Mouse (Mus musculus) liver, embryonic 12.5 days (tissue): ENCODE measurements at regions not wholly inside any gene's neighbourhood (a gene's known extent, or its start where the extent isn't known, plus 50 kb on each side); places are given as distances from the start of the nearest gene placed in this dataset.

Source experiments
- ATAC-seq: fragments of 200-750 bp; cut with Nextera tagmentation; 2 replicates; pipeline ENCODE4 v1.8.0; 2017; ENCODE audit warnings: moderate number of reproducible peaks, mild to moderate bottlenecking, moderate library complexity
- H3K27ac ChIP-seq: fragments of 300-500 bp; sonication (generic); 2 replicates; pipeline ENCODE4 v1.5.1; 2016; ENCODE audit warnings: mild to moderate bottlenecking
- H3K27me3 ChIP-seq: fragments of 300-500 bp; sonication (generic); replicated peaks from 2 replicates; pipeline ENCODE4 v1.6.1; 2016; ENCODE audit warnings: mild to moderate bottlenecking, moderate library complexity
- H3K36me3 ChIP-seq: fragments of 300-500 bp; sonication (generic); 2 replicates; pipeline ENCODE4 v1.6.1; 2016; ENCODE audit warnings: mild to moderate bottlenecking, moderate library complexity
- H3K4me1 ChIP-seq: fragments of 300-500 bp; sonication (generic); 2 replicates; pipeline ENCODE4 v1.6.1; 2016
- H3K4me2 ChIP-seq: fragments of 300-500 bp; sonication (generic); 2 replicates; pipeline ENCODE4 v1.6.1; 2016; ENCODE audit warnings: mild to moderate bottlenecking, moderate library complexity
- H3K4me3 ChIP-seq: fragments of 300-500 bp; sonication (generic); 2 replicates; pipeline ENCODE4 v1.5.1; 2016; ENCODE audit warnings: mild to moderate bottlenecking, moderate library complexity
- H3K9ac ChIP-seq: fragments of 300-500 bp; sonication (generic); 2 replicates; pipeline ENCODE4 v1.6.1; 2016; ENCODE audit warnings: mild to moderate bottlenecking, moderate library complexity
- H3K9me3 ChIP-seq: fragments of 300-500 bp; sonication (generic); replicated peaks from 2 replicates; pipeline ENCODE4 v1.6.1; 2016; ENCODE audit warnings: mild to moderate bottlenecking, moderate library complexity
- WGBS: fragments of 180-500 bp; shearing (Covaris S2); methylation state at CpG from one replicate; pipeline ENCODE4 v1.1.7; 2016; ENCODE audit not compliant: insufficient replicate concordance; 5-methylcytosine and 5-hydroxymethylcytosine counted together

DNA sequence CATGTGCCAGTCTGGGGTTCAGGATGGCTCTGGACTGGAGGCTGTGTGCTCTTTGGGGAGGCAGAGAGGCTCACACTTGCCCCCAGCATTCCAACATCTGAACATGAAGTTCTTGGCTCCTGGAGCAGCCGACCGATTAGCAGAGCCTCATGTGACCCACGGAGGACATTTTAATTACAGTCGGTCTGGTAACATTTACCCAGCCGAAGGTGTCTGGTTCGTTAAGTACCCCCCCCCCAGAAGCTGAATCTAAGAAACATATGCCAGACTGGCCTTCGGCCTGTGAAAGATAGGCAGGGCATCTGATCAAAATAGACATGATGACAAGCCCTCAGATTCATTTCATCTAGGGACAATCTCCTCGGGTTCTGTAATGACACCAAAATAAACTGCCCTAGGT is 140.4 kb upstream of the Sgk1 start:
- Histone ChIP-seq H3K4me2 (no peak overlapping the region), H3K27me3 (peaks cover under 1% of the 10 kb centered on the region; the same call in 1 of the 2 replicates), H3K4me3 (no peak overlapping the region), H3K36me3 (no peaks in the 10 kb centered on the region), H3K9me3 (no peaks in the 10 kb centered on the region), H3K27ac (no peak overlapping the region), H3K4me1 (no peaks in the 10 kb centered on the region), H3K9ac (no peak overlapping the region)
- WGBS, result 65% methylated on average over 8 of the region's 8 CpGs
- ATAC-seq, result no peak

DNA sequence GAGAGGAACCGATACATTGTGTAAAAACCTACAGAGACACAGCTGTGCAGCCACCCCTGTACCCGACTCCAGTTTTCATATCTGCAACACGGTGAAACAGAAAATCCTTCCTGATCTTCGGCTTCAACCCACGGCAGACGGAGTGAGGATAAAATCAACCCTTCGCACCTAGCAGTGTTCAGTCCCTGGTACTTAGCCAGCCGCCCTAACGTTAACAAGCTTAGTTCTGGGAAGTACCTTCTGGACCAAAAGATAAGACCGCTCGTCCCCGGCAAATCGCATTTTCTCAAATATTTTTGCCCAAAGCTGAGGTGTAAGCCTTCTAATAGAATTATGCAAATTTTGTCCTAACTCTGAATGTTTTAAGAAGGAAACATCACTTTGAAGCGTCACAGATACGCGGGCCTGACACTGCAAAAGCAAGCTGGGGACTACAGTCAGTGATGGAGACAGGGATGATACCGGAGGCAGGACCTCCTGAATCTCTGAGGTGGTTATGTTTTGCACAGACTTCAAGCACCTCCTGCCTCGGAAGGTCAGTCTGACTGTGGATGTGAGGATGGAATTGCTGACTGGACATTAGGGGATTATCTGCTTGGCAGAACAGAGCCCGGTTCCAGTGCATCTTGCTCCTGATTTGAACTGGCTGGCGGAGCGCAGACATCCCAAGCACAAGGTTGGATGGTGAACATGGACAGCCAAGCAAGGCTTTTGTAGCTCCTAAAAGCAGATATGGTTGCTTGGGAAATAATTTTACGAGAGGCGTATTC is 139.8 kb upstream of the Sgk1 start:
- no peak for ATAC-seq
- 60% methylated on average over 23 of the region's 23 CpGs for WGBS

DNA sequence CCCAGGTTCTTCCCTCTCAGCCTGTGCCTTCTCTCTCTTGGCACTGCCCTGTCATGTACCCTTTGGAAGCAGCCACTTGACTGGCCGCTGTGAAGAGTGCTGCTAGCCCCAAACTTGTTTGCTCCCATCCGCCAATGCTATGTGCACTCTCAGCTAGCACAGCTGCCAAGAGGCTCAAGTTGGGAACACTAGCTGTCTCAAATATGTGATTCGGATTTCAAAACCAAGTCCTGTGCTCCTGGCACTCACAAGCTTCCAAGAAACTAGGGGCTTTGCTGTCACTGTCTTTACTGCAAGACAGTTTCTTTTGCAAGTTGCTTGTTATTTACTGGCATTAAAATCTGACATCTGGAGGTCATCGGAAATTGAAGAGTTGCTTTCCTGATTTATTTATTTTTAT is 138.6 kb upstream of the Sgk1 start:
- Histone ChIP-seq H3K9ac (no peak overlapping the region), H3K4me3 (no peak overlapping the region), H3K27me3 (peaks cover 8% of the 10 kb centered on the region; the same call in 1 of the 2 replicates), H3K4me1 (no peaks in the 10 kb centered on the region), H3K9me3 (no peaks in the 10 kb centered on the region), H3K36me3 (no peaks in the 10 kb centered on the region), H3K27ac (no peak overlapping the region), H3K4me2 (no peak overlapping the region)
- 63% methylated on average over 4 of the region's 4 CpGs for WGBS
- ATAC-seq, result no peak

More for the DNA sequence above, 139.8 kb upstream of the Sgk1 start:
- no peak overlapping the region for H3K27ac ChIP-seq
- H3K4me1 ChIP-seq, result no peaks in the 10 kb centered on the region
- no peak overlapping the region for H3K4me2 ChIP-seq
- peaks cover 7% of the 10 kb centered on the region; the same call in 1 of the 2 replicates for H3K27me3 ChIP-seq
- no peaks in the 10 kb centered on the region for H3K36me3 ChIP-seq
- H3K4me3 ChIP-seq, result no peak overlapping the region
- no peaks in the 10 kb centered on the region for H3K9me3 ChIP-seq
- no peak overlapping the region for H3K9ac ChIP-seq

DNA sequence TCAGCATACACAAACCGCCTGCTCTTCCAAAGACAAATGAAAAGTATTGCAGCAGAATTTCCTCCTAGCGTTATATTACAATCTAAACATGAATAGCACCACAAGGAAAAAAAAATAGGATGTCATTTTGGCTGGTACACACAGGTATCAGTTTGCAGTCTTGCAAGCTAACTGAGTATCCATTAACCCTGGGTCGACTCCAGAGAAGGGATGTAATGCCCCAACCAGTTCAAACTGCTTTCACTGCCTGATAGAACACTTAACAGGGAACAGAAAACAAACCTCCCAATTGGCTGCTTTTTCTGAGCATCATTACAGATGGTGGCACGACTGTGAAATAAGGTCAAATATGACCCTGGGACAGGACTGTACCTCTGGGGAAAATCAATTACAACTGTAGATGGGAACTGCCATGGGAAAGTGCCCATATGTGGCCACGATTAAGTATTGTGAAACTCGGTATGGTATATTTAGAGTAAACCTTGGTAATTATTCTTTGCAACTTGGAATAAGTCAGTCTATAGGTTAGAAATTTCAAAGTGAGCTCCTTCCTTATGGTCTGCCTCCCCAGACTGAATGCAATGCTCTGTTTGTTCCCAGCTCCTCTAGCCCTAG is 137.5 kb upstream of the Sgk1 start:
- WGBS, result 59% methylated on average over 6 of the region's 6 CpGs
- Histone ChIP-seq H3K36me3 (no peaks in the 10 kb centered on the region), H3K27me3 (peaks cover 8% of the 10 kb centered on the region; the same call in 1 of the 2 replicates), H3K27ac (no peak overlapping the region), H3K9ac (no peak overlapping the region), H3K4me2 (no peak overlapping the region), H3K4me1 (no peaks in the 10 kb centered on the region), H3K9me3 (no peaks in the 10 kb centered on the region), H3K4me3 (no peak overlapping the region)
- ATAC-seq, result no peak

DNA sequence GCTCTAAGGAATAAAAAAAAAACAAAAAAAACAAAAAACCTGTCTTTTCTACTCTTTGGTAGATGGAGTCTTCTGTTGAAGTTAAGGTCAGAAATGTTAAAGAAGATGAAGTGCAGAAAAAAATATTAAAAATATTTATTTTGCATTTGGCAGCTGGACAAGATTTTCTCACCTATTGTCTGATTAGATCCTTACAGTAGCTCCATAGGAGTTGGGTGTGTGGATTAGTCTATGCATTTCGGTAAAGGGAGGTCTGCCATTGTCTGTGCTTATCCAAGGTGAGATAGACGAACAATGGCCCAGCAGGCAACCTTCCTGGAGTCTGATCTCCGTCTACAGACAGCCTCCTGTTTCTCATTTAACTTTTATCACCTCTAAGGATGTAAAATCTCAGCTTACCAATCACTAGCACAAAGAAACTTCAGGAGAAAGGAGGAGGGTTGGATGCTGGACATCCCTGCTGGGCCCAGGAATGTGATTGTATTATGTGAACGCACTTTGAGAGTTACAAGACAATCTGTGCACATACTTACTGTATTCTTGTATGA is 136.0 kb upstream of the Sgk1 start:
- Histone ChIP-seq H3K4me2 (no peak overlapping the region), H3K27me3 (peaks cover 8% of the 10 kb centered on the region; the same call in 1 of the 2 replicates), H3K9me3 (no peaks in the 10 kb centered on the region), H3K9ac (no peak overlapping the region), H3K4me3 (no peak overlapping the region), H3K27ac (no peak overlapping the region), H3K4me1 (no peaks in the 10 kb centered on the region), H3K36me3 (no peaks in the 10 kb centered on the region)
- 27% methylated on average over 4 of the region's 4 CpGs for WGBS
- no peak for ATAC-seq

DNA sequence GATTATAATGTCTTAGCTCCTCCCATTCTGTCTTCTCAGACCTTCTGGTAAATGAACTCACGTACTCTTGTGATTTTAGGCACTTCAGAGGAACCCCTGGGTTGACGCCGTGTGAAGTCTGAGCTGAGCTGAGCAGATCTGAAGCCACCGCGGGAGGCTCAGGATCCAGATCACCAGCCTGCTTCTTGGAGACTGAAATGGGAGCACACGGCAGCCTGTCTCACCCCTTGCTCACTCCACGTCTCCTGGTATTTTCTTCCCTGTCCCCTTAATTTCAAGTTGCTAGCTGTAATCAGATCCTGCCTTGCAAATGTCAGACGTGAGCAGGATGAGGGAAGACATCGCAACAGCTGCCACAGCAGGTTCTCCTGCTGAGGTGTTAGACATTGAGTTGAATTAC is 135.3 kb upstream of the Sgk1 start:
- Histone ChIP-seq H3K9me3 (no peaks in the 10 kb centered on the region), H3K9ac (no peak overlapping the region), H3K27ac (no peak overlapping the region), H3K4me2 (no peak overlapping the region), H3K4me1 (no peaks in the 10 kb centered on the region), H3K27me3 (peaks cover 8% of the 10 kb centered on the region; the same call in 1 of the 2 replicates), H3K4me3 (no peak overlapping the region), H3K36me3 (no peaks in the 10 kb centered on the region)
- no peak for ATAC-seq
- WGBS, result 15% methylated on average over 9 of the region's 9 CpGs

DNA sequence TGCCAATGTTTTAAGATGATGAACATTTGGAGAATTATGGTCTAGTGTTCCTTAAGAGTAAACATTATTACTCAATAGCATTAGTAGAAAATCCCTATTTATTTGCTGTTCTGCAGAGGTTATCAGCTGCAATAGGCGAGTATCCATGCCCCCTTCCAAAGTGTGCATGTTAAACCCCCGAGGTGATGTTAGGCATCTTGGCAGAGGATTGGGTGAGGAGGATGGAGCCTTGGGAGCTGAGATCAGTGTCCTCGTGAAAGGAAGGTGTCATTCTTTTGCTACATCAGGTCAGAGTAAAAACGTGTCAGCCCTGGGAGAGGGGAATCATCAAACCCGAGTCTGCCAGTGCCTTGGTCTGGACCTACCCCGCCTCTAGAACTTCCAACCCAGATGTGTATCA is 130.7 kb upstream of the Sgk1 start:
- H3K27ac ChIP-seq, result no peak overlapping the region
- 53% methylated on average over 6 of the region's 6 CpGs for whole genome bisulfite sequencing
- H3K36me3 ChIP-seq, result no peaks in the 10 kb centered on the region
- H3K9me3 ChIP-seq, result no peaks in the 10 kb centered on the region
- no peak overlapping the region for H3K4me3 ChIP-seq
- ATAC-seq, result no peak
- no peak overlapping the region for H3K9ac ChIP-seq
- no peaks in the 10 kb centered on the region for H3K4me1 ChIP-seq
- H3K4me2 ChIP-seq, result no peak overlapping the region
- H3K27me3 ChIP-seq, result peaks cover 8% of the 10 kb centered on the region; the same call in 1 of the 2 replicates

DNA sequence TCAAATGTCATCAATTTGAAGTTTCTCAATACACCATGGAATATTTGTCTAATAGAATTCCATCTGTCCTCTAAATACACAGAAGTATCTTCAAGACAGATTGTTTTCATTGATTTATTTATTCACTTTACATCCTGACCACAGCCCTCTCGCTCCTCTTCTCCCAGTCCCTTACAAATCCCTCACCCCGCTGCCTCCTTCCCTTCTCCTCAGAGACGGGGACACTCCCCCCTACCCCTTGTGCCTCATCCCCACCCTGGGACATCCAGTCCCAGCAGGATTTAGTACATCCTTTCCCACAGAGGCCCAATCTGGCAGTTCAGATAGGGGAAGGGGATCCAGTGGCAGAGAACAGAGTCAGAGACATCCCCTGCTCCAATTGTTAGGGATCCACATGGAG is 129.6 kb upstream of the Sgk1 start:
- Histone ChIP-seq H3K27me3 (no peaks in the 10 kb centered on the region), H3K27ac (no peak overlapping the region), H3K9me3 (no peaks in the 10 kb centered on the region), H3K36me3 (no peaks in the 10 kb centered on the region), H3K4me2 (no peak overlapping the region), H3K4me1 (no peaks in the 10 kb centered on the region), H3K4me3 (no peak overlapping the region), H3K9ac (no peak overlapping the region)
- no peak for ATAC-seq
- WGBS, result 46% methylated on average over 3 of the region's 3 CpGs

DNA sequence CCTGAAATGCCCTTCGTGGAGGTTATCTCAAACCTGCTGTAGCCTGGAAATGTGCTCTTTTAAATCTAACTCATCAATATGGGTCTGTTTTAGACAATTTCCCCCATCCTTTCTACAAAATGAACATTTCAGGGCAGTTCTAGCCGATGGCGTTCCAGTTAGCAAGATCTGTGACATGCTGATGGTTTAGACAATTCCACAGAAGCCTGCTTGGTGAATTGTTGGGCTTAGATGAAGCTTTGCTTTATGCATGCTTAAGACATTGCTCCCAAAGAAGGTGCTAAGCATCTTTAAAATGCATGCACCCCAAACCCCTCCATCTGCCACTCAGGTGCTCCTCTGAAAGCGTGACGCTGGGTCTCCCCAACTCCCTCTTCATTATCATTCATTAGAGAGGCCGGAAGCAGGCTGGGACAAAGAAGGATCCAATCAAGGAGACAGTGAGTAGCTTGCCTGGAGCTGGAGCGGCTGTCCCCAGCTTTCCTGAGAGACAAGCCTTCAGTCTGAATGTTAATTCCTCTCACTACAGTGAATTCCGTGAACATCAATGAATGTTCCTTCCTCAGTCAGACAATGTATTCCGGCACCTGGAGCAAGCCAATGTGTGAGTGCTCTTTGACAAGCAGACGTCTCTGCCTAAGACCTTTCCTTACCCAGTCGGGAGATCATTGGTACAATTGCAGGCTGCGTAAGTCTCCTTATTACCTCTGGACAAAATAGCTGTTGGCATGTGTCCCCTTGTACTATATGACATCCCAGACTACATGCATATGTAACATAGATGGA is 127.0 kb upstream of the Sgk1 start:
- Histone ChIP-seq H3K27me3 (no peaks in the 10 kb centered on the region), H3K4me2 (no peak overlapping the region), H3K4me1 (no peaks in the 10 kb centered on the region), H3K9me3 (no peaks in the 10 kb centered on the region), H3K36me3 (no peaks in the 10 kb centered on the region), H3K4me3 (no peak overlapping the region), H3K9ac (no peak overlapping the region), H3K27ac (no peak overlapping the region)
- WGBS, result 61% methylated on average over 12 of the region's 12 CpGs
- no peak for ATAC-seq

DNA sequence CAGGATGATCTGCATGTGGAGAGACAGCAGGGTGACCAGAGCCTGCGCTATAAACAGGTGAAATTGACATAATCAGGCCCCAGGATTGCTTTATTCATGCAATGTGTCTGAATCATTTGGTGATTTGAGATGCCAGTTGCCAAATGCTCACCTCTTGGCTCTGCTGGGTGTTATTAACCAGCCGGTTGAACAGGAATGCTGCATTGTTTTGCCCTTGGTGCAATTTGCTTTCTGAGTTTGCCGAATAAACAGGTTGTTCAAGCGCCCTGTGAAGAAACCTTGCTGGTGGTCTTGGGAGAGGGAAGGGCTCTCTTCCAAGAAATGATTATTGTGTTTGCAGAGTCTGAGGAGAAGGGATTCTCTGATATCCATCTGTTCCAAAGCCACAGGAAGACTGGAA is 126.3 kb upstream of the Sgk1 start:
- ATAC-seq, result no peak
- 70% methylated on average over 4 of the region's 4 CpGs for WGBS
- no peak overlapping the region for H3K9ac ChIP-seq
- H3K27ac ChIP-seq, result no peak overlapping the region
- H3K9me3 ChIP-seq, result no peaks in the 10 kb centered on the region
- H3K27me3 ChIP-seq, result no peaks in the 10 kb centered on the region
- H3K36me3 ChIP-seq, result no peaks in the 10 kb centered on the region
- H3K4me2 ChIP-seq, result no peak overlapping the region
- H3K4me3 ChIP-seq, result no peak overlapping the region
- no peaks in the 10 kb centered on the region for H3K4me1 ChIP-seq

DNA sequence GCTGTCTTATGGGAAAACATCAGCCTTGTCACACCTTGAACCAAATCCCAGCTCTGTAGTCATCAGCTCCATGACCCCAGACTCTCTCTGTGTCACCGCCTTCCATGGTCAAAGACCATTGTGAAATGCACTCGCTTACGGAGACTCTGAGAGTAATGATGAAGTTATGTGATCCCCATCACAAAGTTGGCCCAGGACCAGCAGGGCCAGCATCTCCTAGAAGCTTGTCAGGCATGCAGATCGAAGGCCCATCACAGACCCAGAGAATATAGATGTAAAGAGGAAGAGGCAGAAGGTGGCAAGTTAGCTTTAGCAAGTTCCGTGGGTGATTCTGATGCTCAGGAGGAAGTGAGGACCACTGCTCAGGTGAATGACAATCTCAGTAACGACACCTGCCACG is 125.2 kb upstream of the Sgk1 start:
- Histone ChIP-seq H3K9me3 (no peaks in the 10 kb centered on the region), H3K27me3 (no peaks in the 10 kb centered on the region), H3K4me3 (no peak overlapping the region), H3K4me1 (no peaks in the 10 kb centered on the region), H3K36me3 (no peaks in the 10 kb centered on the region), H3K9ac (no peak overlapping the region), H3K4me2 (no peak overlapping the region), H3K27ac (no peak overlapping the region)
- no peak for ATAC-seq
- WGBS, result 72% methylated on average over 7 of the region's 7 CpGs

DNA sequence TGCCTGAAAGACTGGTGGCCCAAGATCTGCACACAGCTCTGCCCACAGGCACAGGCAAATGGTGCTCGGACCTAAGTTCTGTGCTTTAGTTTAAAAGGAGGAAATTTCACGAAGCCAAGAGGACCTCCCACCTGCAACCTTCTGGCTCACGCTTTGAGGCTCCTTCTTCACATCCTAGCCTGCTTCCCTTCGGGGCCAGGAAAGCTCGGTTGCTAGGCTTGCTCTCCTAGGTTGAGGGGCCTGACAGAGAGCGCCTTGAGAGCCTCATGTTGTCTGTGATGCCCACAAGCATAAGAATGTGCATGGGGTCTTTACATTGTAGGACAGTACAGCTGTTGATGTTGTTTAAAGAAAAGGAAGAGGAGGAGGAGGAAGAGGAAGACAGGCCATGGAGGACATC is 123.9 kb upstream of the Sgk1 start:
- 53% methylated on average over 6 of the region's 6 CpGs for WGBS
- Histone ChIP-seq H3K9me3 (no peaks in the 10 kb centered on the region), H3K36me3 (no peaks in the 10 kb centered on the region)

More for the DNA sequence above, 123.9 kb upstream of the Sgk1 start:
- no peak overlapping the region for H3K4me2 ChIP-seq
- ATAC-seq, result no peak
- no peak overlapping the region for H3K27ac ChIP-seq
- no peak overlapping the region for H3K4me3 ChIP-seq
- H3K27me3 ChIP-seq, result no peaks in the 10 kb centered on the region
- H3K4me1 ChIP-seq, result no peaks in the 10 kb centered on the region
- no peak overlapping the region for H3K9ac ChIP-seq
